Mouse (Mus musculus): ENCODE results near the gene Trpm6. TPM values are rescaled to one million over a fixed set of nuclear protein-coding genes. Genes with fewer than 3 reads are reported as not detected.
"Not testable (repeated sequence)": the region's sequence is repeated elsewhere in the genome, so short reads cannot be mapped to it uniquely, and the experiment has no call there.

Trpm6 gene
- polyA plus RNA-seq, 1 experiment from 2014 or later: 1.4 TPM

DNA sequence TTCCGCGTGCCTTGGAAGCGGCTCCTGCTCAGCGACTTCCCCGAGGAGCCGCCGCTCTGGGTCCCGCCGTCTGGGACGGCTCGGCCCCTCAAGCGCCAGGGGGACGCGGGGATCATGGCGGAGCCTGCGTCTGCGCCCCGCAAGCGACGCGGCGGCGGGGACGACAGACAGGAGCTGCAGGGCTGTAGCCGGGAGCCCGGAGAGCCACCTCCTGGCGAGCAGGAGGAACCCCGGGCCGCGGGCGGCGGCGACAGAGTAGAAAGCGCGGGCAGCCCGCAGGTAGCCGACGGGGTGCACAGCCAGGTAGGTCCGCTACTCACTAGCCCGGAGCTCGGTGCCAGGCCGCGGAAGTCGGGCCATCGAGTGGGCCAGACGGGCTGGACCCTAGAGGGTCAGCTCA lies 36.4 kb upstream of the Trpm6 start:
- not testable (repeated sequence) for H3K4me1 ChIP-seq (replicated peaks; ENCODE audit: insufficient read depth, low read length); H3K9me3 ChIP-seq (replicated peaks; ENCODE audit: low read length); H3K36me3 ChIP-seq (ENCODE audit: insufficient read depth, low read length); H3K27me3 ChIP-seq (ENCODE audit: insufficient read depth, low read length)
- Histone ChIP-seq H3K4me3 (replicated peaks; ENCODE audit: low read depth, low read length) (peak overlapping the region; percentile 77), H3K27ac (peak overlapping the region; percentile 94), H3K9ac (ENCODE audit: low read depth, low read length) (peak overlapping the region; percentile 76), H3K4me2 (ENCODE audit: low read length) (peak overlapping the region; percentile 69)
- peak; percentile 26; the same call in 1 of the 2 replicates for TF ChIP-seq CTCF (IDR thresholded peaks at IDR 0.05; ENCODE audit: low read depth)
- WGBS: 0% methylated on average over 36 of the region's 46 CpGs
- DNase-seq (ENCODE audit: low spot score) (peak; percentile 45), ATAC-seq (replicated peaks; ENCODE audit: low FRiP score, low read depth) (peak; percentile 55)

GRCm38 (mm10) chr19:18716374-18716773 lies 33.4 kb upstream of the Trpm6 start:
- Histone ChIP-seq H3K4me1 (replicated peaks; ENCODE audit: insufficient read depth, low read length) (peaks cover 5% of the 10 kb centered on the region; the same call in 1 of the 2 replicates), H3K27me3 (ENCODE audit: insufficient read depth, low read length) (no peaks in the 10 kb centered on the region), H3K9ac (ENCODE audit: low read depth, low read length) (no peak overlapping the region), H3K4me2 (ENCODE audit: low read length) (no peak overlapping the region), H3K27ac (no peak overlapping the region), H3K9me3 (replicated peaks; ENCODE audit: low read length) (no peaks in the 10 kb centered on the region), H3K36me3 (ENCODE audit: insufficient read depth, low read length) (0 out of 2 replicates have a peak, but pooled peaks cover 3% of the 10 kb centered on the region), H3K4me3 (replicated peaks; ENCODE audit: low read depth, low read length) (no peak overlapping the region)
- DNase-seq (ENCODE audit: low spot score) (peak; percentile 85), ATAC-seq (replicated peaks; ENCODE audit: low FRiP score, low read depth) (no peak)
- peak; percentile 80 for TF ChIP-seq CTCF (IDR thresholded peaks at IDR 0.05; ENCODE audit: low read depth)
- 24% methylated on average over 1 of the region's 1 CpGs for WGBS

DNA sequence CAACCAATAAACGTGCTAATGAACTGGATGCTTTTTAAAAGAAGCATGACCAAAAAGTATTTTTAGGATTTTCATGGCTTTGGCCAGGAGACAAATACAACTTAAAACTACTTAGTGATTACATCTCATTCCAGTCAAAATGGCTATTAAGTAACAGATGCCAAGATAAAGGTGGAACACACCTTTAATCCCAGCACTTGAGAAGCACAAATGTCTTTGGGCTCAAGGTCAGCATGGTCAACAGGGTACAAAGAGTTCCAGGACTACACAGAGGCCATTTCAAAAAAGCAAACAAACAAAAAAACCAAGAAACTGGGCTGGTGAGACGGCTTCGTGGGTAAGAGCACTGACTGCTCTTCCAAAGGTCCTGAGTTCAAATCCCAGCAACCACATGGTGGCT lies 29.4 kb upstream of the Trpm6 start:
- H3K36me3 ChIP-seq (ENCODE audit: insufficient read depth, low read length): 0 out of 2 replicates have a peak, but pooled peaks cover 3% of the 10 kb centered on the region
- ATAC-seq (replicated peaks; ENCODE audit: low FRiP score, low read depth) (no peak), DNase-seq (ENCODE audit: low spot score) (no peak)
- no peak overlapping the region for H3K27ac ChIP-seq
- no peak overlapping the region for H3K4me3 ChIP-seq (replicated peaks; ENCODE audit: low read depth, low read length)
- no peaks in the 10 kb centered on the region for H3K4me1 ChIP-seq (replicated peaks; ENCODE audit: insufficient read depth, low read length)
- TF ChIP-seq CTCF (IDR thresholded peaks at IDR 0.05; ENCODE audit: low read depth): no peak
- no peak overlapping the region for H3K4me2 ChIP-seq (ENCODE audit: low read length)
- H3K9ac ChIP-seq (ENCODE audit: low read depth, low read length): no peak overlapping the region
- no peaks in the 10 kb centered on the region for H3K9me3 ChIP-seq (replicated peaks; ENCODE audit: low read length)
- 81% methylated on average over 3 of the region's 3 CpGs for WGBS
- no peaks in the 10 kb centered on the region for H3K27me3 ChIP-seq (ENCODE audit: insufficient read depth, low read length)

- Histone ChIP-seq H3K36me3 (ENCODE audit: insufficient read depth, low read length) (no peaks in the 10 kb centered on the region), H3K9me3 (replicated peaks; ENCODE audit: low read length) (no peaks in the 10 kb centered on the region), H3K27me3 (ENCODE audit: insufficient read depth, low read length) (no peaks in the 10 kb centered on the region), H3K27ac (no peak overlapping the region), H3K4me2 (ENCODE audit: low read length) (no peak overlapping the region), H3K9ac (ENCODE audit: low read depth, low read length) (no peak overlapping the region), H3K4me3 (replicated peaks; ENCODE audit: low read depth, low read length) (no peak overlapping the region), H3K4me1 (replicated peaks; ENCODE audit: insufficient read depth, low read length) (no peaks in the 10 kb centered on the region)
- ATAC-seq (replicated peaks; ENCODE audit: low FRiP score, low read depth): no peak
- WGBS: 78% methylated on average over 2 of the region's 2 CpGs
- no peak for TF ChIP-seq CTCF (IDR thresholded peaks at IDR 0.05; ENCODE audit: low read depth)
- DNase-seq (ENCODE audit: low spot score): no peak
Observed at GRCm38 (mm10) chr19:18725186-18725585, 24.6 kb upstream of the Trpm6 start.

- Histone ChIP-seq H3K36me3 (ENCODE audit: insufficient read depth, low read length) (no peaks in the 10 kb centered on the region), H3K4me1 (replicated peaks; ENCODE audit: insufficient read depth, low read length) (no peaks in the 10 kb centered on the region), H3K9me3 (replicated peaks; ENCODE audit: low read length) (no peaks in the 10 kb centered on the region), H3K9ac (ENCODE audit: low read depth, low read length) (no peak overlapping the region), H3K27me3 (ENCODE audit: insufficient read depth, low read length) (no peaks in the 10 kb centered on the region), H3K4me2 (ENCODE audit: low read length) (no peak overlapping the region), H3K27ac (no peak overlapping the region), H3K4me3 (replicated peaks; ENCODE audit: low read depth, low read length) (no peak overlapping the region)
- ATAC-seq (replicated peaks; ENCODE audit: low FRiP score, low read depth): no peak
- 60% methylated on average over 7 of the region's 7 CpGs for WGBS
- no peak for DNase-seq (ENCODE audit: low spot score)
- TF ChIP-seq CTCF (IDR thresholded peaks at IDR 0.05; ENCODE audit: low read depth): no peak
Observed at GRCm38 (mm10) chr19:18730255-18730654, 19.5 kb upstream of the Trpm6 start.

DNA sequence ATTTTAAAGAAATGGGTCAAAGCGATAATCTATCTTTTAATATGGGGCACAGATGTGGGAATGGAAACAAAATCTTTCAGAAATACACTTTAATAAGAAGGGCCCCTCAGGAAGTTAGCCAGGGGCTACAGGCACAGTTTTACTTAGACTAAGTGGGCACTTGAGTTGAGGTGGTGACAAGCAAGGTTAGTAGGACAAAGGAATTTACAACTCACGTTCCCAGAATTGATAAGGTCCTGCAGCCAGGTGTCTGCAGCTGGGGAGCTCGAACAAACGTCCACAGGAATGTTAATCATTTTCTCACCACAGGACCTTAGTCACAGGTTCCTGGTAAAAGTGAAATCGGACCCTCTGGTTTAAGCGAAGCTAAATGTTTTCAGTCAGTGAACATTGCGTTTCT lies 18.7 kb upstream of the Trpm6 start:
- no peak overlapping the region for H3K4me3 ChIP-seq (replicated peaks; ENCODE audit: low read depth, low read length)
- no peak for TF ChIP-seq CTCF (IDR thresholded peaks at IDR 0.05; ENCODE audit: low read depth)
- 32% methylated on average over 7 of the region's 7 CpGs for WGBS
- no peaks in the 10 kb centered on the region for H3K4me1 ChIP-seq (replicated peaks; ENCODE audit: insufficient read depth, low read length)
- no peak overlapping the region for H3K4me2 ChIP-seq (ENCODE audit: low read length)
- H3K36me3 ChIP-seq (ENCODE audit: insufficient read depth, low read length): no peaks in the 10 kb centered on the region
- DNase-seq (ENCODE audit: low spot score): no peak
- no peak for ATAC-seq (replicated peaks; ENCODE audit: low FRiP score, low read depth)
- no peak overlapping the region for H3K27ac ChIP-seq
- no peaks in the 10 kb centered on the region for H3K9me3 ChIP-seq (replicated peaks; ENCODE audit: low read length)
- H3K27me3 ChIP-seq (ENCODE audit: insufficient read depth, low read length): no peaks in the 10 kb centered on the region
- H3K9ac ChIP-seq (ENCODE audit: low read depth, low read length): no peak overlapping the region

- Histone ChIP-seq H3K4me3 (replicated peaks; ENCODE audit: low read depth, low read length) (no peak overlapping the region), H3K27ac (no peak overlapping the region), H3K9ac (ENCODE audit: low read depth, low read length) (no peak overlapping the region), H3K4me1 (replicated peaks; ENCODE audit: insufficient read depth, low read length) (no peaks in the 10 kb centered on the region), H3K36me3 (ENCODE audit: insufficient read depth, low read length) (no peaks in the 10 kb centered on the region), H3K9me3 (replicated peaks; ENCODE audit: low read length) (no peaks in the 10 kb centered on the region), H3K4me2 (ENCODE audit: low read length) (no peak overlapping the region), H3K27me3 (ENCODE audit: insufficient read depth, low read length) (no peaks in the 10 kb centered on the region)
- ATAC-seq (replicated peaks; ENCODE audit: low FRiP score, low read depth) (no peak), DNase-seq (ENCODE audit: low spot score) (no peak)
- 93% methylated on average over 4 of the region's 4 CpGs for WGBS
- TF ChIP-seq CTCF (IDR thresholded peaks at IDR 0.05; ENCODE audit: low read depth): no peak
Observed at GRCm38 (mm10) chr19:18735901-18736300, 13.9 kb upstream of the Trpm6 start.

Measured in kidney, postnatal 0 days (tissue).